Mouse (Mus musculus): Measurements from ENCODE around the gene Patj.

The Patj gene

GRCm38 (mm10) chr4:98653650-98654049, 258.1 kb downstream of the Patj start:
- no peak for DNase-seq (ENCODE audit: extremely low read depth, low read depth)

GRCm38 (mm10) chr4:98654419-98654821, 258.8 kb downstream of the Patj start:
- DNase-seq (ENCODE audit: extremely low read depth, low read depth): no peak

DNA sequence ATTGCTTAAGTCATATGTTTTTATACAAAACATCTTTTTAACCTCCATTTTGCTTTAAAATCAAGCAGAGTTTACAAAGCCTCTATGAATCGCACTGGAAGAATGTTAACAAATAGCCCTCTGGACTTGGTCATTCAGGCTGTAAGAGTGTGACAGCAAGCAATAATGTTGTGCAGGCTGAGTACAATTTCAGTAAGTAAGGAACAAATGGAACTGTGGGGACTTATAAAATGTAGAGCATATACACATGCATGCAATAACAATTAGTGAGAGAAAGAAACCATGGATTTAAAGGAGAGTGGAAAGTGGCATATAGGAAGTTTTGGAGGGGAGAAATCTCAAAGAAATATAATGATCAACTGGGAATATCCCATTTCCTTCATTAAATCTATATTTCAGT, 261.2 kb downstream of the Patj start:
- DNase-seq (ENCODE audit: extremely low read depth, low read depth): no peak

GRCm38 (mm10) chr4:98659032-98659431, 263.4 kb downstream of the Patj start:
- no peak for DNase-seq (ENCODE audit: extremely low read depth, low read depth)

- DNase-seq (ENCODE audit: extremely low read depth, low read depth): no peak
These were observed 264.9 kb downstream of the Patj start for GRCm38 (mm10) chr4:98660534-98660933.

DNA sequence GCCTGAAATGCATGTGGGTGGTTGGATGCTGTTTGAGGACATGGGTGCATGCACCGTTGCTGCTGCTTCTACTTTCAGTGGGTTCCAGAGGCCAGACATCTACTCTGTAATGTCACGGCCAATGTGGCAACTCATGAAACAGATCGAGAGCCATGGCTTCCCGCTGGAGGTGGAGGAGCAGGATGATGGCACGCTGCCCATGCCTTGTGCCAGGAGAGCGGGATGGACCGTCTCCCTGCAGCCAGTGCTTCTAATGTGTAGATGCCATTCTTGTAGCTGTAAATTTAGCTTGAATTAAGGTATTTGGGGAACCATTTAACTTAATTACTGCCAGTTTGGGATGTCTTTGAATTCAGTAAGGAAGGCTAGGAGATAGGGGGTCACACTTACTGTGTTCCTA, 270.3 kb downstream of the Patj start:
- no peak for DNase-seq (ENCODE audit: extremely low read depth, low read depth)

DNA sequence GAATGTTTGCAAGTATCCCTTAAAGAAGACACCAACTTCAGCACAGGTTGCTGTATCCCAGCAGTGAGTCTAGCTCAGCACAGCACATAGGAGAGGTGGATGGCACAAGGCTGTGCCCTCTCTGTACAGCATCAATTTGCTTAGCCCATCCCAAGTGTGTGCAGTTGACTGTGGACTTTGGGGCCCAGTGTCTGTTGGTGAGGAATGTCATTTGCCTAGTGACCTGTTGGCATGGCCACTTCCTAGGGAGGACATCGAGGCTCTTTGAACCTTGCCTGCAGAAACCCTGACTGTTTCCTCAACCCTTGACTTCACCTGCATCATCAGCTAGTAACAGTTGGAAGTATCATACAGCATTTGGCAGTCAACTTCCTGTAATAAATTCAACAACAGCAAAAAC, 270.9 kb downstream of the Patj start:
- DNase-seq (ENCODE audit: extremely low read depth, low read depth): no peak

- no peak for DNase-seq (ENCODE audit: extremely low read depth, low read depth)
These were observed 271.4 kb downstream of the Patj start for GRCm38 (mm10) chr4:98667009-98667408.

DNA sequence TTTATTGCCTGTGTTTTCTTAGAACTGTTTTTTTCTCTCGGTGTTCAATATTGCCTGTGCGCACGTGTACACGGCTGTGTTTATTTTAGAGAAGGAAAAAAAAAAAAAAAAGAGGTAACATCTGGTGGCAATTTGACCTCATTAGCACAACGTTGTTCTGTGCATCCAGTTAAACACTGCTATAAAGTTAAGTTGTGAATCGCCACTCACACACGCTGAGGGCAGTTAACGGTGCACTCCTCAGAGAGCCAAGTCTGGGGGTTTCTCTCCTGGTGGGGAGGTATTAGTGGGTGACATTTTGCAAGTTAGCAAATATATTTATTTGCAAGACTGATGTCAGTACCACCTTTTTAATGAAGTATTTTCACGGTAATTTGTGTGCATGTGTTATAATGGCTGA, 281.9 kb downstream of the Patj start:
- DNase-seq (ENCODE audit: extremely low read depth, low read depth): no peak

DNA sequence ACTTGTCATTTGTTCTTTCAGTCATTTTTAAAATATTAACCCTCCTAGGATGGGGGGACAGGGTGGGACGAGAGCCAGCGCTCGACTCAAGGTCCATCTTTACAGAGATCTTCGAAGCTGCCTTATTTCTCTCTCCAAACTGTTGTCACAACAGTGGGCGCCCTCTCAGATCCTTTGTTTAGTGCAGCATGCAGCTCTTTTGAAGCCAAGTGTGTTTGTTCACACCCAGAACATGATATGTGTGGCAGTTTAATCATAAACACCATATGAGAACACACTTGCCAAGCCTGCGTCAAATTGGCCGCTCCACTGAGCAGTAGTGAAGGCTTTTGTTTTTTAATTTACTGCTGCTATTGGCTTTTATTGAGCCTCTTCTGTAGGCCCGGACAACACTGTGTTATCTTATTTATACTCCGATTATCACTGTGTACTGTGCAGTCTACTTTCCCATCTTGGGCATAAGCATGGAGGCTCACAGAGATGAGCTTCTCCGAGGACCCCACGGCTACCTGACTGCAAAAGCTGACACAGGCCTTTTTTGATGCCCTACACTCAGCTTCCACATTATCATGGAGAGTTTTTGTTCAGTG, 291.2 kb downstream of the Patj start:
- no peak for DNase-seq (ENCODE audit: extremely low read depth, low read depth)

GRCm38 (mm10) chr4:98688116-98688515, 292.5 kb downstream of the Patj start:
- DNase-seq (ENCODE audit: extremely low read depth, low read depth): no peak

DNA sequence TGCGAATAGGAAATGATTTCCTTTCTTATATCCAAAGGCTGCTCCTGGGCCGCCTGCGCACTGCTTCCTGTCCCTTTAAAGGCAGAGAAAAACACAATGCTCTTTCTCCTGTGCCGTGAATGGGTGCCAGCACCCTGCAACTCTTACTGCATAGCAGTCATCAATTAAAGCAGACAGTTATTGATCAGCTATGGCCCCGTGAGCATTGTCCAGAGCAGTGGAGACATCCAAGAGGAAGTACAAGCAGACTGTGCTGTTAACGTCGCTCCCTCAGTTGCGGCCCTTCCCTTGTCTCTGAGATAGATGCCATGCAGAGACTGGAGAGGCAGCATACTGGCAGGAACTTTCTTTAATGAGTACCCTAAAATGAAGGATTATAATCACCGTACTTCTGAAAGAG, 292.9 kb downstream of the Patj start:
- no peak for DNase-seq (ENCODE audit: extremely low read depth, low read depth)

DNA sequence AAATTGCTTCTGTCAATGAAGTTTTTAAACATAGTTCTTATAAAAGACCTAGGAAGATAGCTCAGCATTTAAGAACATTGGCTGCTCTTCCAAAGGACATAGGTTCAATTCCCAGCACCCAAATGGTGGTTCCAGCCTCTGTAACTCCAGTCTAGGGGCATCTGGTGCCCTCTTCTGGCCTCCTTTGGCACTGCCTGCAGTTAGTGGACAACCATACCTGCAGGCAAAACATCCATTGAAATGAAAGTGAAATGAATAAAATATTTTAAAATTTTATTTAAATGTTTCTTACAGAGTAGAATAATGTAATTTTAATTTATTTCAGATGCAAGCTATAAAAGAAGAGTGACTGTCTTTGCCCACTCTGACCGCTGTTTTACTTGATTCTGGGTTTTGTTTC, 294.4 kb downstream of the Patj start:
- no peak for DNase-seq (ENCODE audit: extremely low read depth, low read depth)

DNA sequence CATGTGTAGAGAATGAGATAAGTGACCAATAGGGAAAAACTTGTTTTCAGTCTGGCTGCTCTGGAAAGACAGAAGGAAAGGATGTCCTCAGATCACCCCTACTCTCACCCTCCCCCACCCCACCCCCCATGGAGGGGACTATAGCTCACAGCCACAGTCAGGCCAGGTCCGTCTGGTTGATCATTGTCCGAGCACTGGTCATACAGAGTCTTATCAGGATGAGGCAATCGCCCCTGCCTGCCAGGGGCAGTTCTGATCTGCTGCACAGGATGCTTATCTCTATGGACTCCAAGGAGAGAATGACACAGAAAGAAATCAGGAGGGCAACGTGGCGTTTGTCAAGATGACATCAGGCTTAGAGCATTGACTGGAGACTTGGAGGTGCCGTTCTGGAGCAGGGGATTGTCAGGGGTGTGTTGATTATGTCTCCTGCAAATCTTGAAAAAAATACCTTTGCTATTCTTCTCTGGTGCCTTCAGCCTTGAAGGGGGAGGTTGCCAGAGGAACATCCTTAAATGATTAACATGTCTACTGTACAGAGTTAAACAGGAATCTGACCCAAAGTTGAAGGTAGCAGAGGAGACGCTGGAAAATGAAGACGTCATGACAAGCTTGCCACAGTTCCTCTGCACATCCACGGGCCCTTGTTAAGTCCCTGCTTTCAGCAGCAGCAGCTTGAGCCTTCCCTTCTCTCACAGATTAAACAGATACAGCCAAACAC, 298.0 kb downstream of the Patj start:
- no peak for DNase-seq (ENCODE audit: extremely low read depth, low read depth)

DNA sequence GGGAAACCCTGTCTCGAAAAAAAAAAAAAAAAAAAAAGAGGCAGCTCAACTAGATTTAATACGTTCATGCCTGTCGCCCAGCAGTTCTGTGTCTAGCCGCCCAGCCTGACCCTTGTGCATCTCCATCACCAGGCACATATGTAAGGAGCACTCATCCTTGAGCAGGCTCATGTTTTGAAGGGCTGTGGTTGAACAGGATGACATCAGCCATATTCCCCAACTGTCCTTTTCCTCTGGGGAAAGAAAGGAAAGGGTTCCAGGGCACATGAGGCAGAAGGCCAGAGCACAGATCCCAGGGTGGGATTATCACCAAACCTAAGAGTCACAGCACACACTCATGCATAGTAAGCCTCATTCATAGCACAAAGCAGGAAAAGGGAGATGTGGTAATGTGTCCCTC, 302.3 kb downstream of the Patj start:
- DNase-seq (ENCODE audit: extremely low read depth, low read depth): no peak

DNA sequence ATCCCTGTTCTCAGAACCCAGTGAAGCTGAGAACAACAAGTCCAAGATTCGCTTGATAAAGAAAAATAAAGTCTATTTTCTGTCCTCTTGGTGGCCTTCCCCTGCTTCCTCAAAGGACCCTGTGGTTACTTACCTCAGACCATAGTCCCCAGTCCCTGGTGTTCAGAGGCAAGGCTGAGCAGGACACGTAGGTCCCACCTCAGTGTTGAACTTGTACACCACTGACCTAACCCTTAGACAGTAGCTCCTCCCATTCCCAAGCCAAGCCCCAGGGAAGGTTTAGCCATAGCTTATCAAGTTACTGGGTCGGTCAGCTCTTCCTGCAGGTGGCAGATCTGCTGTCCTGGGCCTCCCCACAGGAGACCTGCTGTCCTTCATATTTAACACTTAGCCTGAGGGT, 303.3 kb downstream of the Patj start:
- DNase-seq (ENCODE audit: extremely low read depth, low read depth): no peak

DNA sequence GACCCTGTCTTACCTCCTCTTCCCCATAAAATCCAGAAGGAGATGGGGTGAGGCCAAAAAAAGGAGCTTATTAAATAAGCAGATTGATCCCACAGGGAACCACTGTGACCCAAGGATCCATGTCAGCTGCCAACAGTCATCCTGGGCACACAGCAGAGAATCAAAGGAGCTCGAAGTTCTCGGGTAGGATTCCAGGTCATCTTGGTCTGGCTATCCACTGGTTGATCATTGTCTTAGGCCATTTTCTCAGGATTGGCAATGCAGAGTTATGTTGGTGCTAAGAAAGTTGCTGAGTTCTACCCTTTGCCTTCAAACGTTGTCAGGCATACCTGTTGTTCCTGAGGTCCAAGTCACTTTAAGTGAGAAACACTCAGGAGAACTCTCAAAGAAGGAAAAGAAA, 304.6 kb downstream of the Patj start:
- DNase-seq (ENCODE audit: extremely low read depth, low read depth): no peak

- no peak for DNase-seq (ENCODE audit: extremely low read depth, low read depth)
These were observed 306.8 kb downstream of the Patj start for GRCm38 (mm10) chr4:98702201-98702894.

DNA sequence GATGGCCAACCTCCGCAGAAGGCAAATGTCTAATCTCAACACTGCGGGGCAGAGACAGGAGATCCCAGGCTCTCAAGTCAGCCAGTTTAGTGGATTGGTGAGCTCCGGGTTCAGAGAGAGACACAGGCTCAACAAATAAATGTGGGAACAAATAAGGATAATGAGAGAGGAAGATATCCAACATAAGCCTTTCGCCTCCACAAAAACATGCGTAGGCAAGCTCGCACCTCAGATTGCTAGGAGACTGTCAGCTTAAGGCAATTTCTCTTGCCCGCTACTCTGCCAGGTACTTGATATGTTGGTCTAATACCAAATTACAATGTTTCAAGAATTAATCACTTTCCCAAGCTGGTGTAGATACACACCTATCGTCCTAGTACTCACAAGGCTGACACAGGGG, 315.3 kb downstream of the Patj start:
- DNase-seq (ENCODE audit: extremely low read depth, low read depth): no peak

DNA sequence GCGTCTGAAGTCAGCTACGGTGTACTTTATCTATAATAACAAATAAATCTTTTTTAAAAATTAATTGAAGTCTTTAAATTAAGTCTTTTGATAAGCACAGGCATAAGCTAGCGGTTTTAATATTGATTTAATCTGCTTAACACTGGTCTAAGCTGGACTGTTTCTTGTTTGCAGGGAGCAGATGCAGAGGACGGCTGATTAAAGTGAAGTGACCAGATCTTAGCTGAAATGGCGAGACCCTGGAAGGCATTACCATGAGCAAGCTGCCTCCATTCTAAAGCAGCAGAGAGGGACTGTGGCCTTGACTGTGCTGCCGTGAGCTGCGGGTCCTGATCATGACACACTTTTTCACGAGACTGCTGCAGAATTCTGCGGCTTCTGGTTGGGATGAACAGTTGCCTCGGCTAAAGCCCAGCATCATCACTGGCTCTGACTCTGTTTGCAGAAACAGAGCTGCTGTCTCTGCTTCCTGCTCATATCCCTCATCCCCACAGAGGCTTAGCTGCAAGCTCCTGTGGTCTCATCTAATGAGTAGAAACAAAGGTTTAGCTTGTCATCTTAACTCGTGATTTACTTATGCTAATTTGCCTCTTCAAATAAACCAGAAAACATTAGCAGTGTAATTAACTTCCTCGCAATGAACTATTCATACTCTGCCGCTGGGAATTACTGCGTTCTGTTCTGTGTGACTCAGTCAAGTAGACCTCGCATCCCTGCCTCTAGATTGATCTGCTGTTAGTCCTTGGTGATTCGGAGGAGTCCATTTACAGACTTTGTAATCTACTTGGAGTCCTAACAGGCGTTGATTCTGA, 322.4 kb downstream of the Patj start:
- no peak for DNase-seq (ENCODE audit: extremely low read depth, low read depth)

DNA sequence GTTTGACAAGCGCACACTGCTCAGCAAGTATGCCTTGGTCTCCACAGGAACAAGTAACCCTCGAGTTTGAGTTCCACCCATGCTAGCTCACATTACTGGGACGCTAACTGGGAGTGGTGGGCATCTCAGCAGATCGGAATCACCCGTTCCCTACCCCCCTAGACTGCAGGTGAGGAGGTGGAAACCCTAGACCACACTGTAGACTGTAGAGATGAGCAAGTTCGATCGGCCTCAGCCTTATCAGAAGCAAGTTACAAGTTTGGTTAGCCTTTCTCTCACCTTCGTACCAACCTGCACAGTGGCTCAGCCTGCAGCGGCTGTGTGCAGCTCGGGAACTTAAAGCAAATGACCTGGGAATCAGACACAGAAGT, 322.9 kb downstream of the Patj start:
- no peak for DNase-seq (ENCODE audit: extremely low read depth, low read depth)

GRCm38 (mm10) chr4:98722454-98722853, 326.9 kb downstream of the Patj start:
- DNase-seq (ENCODE audit: extremely low read depth, low read depth): no peak

Measured in MEL-GATA-1-ER (cell line).